In genomic region chr6:115141446-115141845, GRCm38 (mm10) we compare ENCODE assay signal across 23 mouse cellular contexts. TPM values are rescaled to one million over a fixed set of nuclear protein-coding genes. Genes with fewer than 3 reads are reported as not detected.
"Had no signal": no experiment of that assay in that cellular context is flagged by ENCODE, and none has a peak within 500 bp of the region (broad histone marks: within the 10 kb centered on the region; RNA-seq: fewer than 3 reads in every experiment).

No protein-coding gene starts in this region.

- H3K27ac ChIP-seq: lung, embryonic 15.5 days; macrophage; midbrain, embryonic 13.5 days; midbrain, embryonic 15.5 days; neural tube, embryonic 12.5 days had no signal

- DNase-seq: liver, postnatal 0 days; lung, adult 2 months; lung, postnatal 14 days; lung, postnatal 36 days; retina, postnatal 1 day; right cerebral cortex, adult 18-20 months; right cerebral cortex, postnatal 25 days; right cerebral cortex, postnatal 4 days; spleen, adult 18-20 months; thymus, adult 18-20 months; thymus, postnatal 14 days; thymus, postnatal 36 days had no signal

- H3K9me3 ChIP-seq: lung, embryonic 15.5 days; midbrain, embryonic 13.5 days; midbrain, embryonic 15.5 days; neural tube, embryonic 12.5 days had no signal

- ATAC-seq: liver, postnatal 0 days; lung, postnatal 0 days; midbrain, embryonic 13.5 days; midbrain, embryonic 15.5 days had no signal

- H3K27me3 ChIP-seq: midbrain, embryonic 15.5 days had no signal

- H3K4me2 ChIP-seq: lung, embryonic 15.5 days; midbrain, embryonic 11.5 days; midbrain, embryonic 13.5 days; midbrain, embryonic 15.5 days; neural tube, embryonic 12.5 days had no signal

- H3K36me3 ChIP-seq: lung, embryonic 15.5 days; midbrain, embryonic 15.5 days; neural tube, embryonic 12.5 days had no signal

- H3K4me1 ChIP-seq: lung, embryonic 15.5 days; megakaryocyte, embryonic 14.5 days; neural tube, embryonic 12.5 days had no signal

- H3K9ac ChIP-seq: liver, postnatal 0 days; lung, embryonic 15.5 days; midbrain, embryonic 13.5 days; midbrain, embryonic 15.5 days; neural tube, embryonic 12.5 days had no signal

- H3K4me3 ChIP-seq: lung, embryonic 15.5 days; megakaryocyte, embryonic 14.5 days; midbrain, embryonic 13.5 days; midbrain, embryonic 15.5 days; neural tube, embryonic 12.5 days had no signal

RNA-seq across cellular contexts. Expression of gene Syn2, which starts 6.7 kb away (rescaled TPM):
- total RNA-seq: megakaryocyte progenitor cell, adult 5-6 weeks; monocyte, adult 5-6 weeks; neutrophil, adult 5-6 weeks had no signal
- polyA plus RNA-seq: macrophage had no signal
